Mouse (Mus musculus) frontal cortex, adult 2 months (tissue): ENCODE results near the gene Polr3h. TPM values are rescaled to one million over a fixed set of nuclear protein-coding genes. Genes with fewer than 3 reads are reported as not detected.

Experiments used
- DNase-seq, 2 experiments: peaks; one replicate each; pipeline ENCODE4 v3.0.0; 2022; ENCODE audit warnings: low spot score in 1 of 2; ENCODE audit errors: extremely low spot score in 1 of 2
- polyA plus RNA-seq: library from polyadenylated mRNA; depleted of rRNA; stranded (reverse); fragments of >200 nt; gene quantifications from 2 replicates; pipeline ENCODE4 v1.2.3, GENCODE M21; 2012

Polr3h gene
- polyA plus RNA-seq, 1 experiment = 59.8 TPM

DNA sequence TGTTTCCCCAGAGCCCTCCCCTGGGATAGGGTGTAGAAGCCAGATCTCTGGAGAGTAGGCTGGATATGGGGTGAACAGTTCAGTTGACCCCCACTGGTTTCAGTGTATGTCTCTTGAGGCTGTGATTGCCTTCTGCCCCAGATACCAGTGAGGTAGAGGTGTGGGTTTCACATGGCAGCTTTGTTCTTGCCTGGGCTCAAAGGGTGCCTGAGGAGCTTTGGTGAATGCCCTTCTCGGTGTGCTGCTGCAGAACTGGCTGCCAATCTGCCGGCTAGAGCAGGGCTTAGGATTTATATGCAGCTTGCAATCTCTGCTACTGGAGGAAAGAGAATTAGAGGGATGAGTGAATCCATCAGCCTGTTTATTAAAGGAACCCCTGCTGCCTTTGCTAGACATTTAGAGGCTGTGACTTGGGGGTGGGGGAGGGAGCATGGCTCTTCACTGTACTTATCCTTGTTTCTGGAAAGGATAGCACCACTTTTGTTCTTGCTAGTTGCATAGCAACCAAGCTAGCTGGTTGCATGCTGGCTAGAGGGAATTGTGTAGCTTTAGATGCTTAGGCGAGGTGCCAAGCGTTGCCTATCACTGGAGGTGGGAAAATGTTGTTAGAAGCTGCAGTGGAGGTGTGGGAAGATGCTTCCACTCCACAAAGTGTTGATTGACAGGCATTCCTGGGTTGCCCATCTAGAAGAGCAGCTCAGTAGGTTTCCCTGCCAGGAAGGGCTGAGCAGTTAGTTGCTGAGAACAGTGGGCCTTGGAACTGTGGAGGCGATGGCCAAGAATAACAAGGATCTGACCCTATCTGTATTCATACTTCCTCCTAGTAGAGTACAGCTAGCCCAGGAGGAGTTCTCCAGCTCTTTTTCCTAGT lies 46.3 kb downstream of the Polr3h start:
- DNase-seq = peak; percentile 87 to 88

DNA sequence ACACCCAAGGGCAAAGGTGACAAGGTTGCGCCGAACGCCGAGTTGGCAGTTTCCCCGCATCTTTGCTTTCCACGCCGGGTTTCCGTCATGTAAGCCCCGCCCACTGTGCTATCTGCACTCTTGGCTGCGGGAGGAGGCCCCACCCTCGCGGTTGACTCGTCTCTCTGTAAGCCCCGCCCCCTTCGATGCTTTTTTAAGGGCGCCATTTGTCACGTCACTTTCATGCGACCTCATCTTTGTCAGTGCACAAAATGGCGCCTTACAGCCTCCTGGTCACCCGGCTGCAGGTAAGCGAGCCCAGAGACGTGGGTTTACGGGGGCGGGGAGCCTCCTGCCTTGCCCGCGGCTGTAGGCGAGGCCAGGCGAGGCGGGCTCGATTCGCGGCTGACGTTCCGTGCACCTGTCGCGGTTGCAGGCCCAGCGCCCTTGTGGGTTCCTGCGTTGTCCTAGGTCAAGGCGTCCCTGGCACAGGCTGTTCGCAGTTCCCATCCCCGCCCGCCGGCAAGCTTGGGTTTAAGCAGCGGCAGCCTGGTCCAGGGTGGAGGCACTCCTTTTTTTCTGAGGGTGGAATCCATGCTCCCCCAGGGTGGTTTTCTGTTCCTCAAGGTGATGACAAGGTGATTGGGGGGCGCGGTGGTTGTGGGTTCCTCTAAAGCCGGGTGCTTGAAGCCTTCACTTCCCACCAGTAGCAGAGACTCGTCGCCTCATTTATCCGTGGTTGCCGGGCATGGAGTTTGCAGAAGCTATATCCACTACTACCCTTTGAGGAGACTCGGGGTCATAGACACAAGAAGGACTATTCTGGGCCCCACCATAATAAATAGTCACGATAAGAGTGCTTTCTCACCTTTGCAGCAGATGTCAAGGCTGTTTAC lies 53.5 kb downstream of the Polr3h start, which contains the start of gene Aco2:
Gene Aco2, plus strand, starts transcription at position 48 of the 875 bp plus-strand sequence.
- peak; percentile 98 to 100 for DNase-seq

DNA sequence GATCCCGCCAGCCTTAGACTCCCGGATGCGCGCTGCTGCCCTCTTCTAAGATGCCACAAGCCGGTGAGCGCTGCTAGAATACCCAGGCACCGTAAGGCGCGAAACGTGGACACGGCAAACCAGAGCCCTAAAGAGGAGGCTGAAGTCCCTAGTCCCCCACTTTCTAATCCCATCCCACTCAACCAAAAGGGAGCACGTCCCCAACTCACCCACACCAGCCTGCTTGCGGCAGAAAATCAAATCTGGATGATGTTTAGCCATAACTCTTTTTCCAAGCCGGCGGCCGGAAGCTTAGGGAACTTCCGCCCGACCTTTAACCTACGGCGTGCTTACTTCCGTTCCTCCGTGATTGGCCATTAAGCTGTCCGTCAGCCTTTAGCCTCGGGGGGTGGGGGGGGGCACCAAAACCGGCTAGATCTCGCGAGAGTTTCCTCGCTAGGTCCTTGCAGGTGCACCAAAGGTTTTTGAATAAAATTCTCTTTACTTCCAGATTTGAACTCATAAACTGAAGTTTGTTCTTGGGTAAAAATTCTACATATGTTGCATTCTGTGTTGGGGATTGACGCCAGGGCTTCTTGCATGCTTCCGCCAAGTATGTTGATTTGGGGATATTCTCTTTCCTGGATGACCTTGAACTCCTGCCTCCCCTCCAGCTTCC lies 54.3 kb downstream of the Polr3h start, which contains the start of gene Phf5a:
Gene Phf5a, minus strand, starts transcription at position 308 of the 658 bp plus-strand sequence.
- DNase-seq = peak; percentile 68 to 89

DNA sequence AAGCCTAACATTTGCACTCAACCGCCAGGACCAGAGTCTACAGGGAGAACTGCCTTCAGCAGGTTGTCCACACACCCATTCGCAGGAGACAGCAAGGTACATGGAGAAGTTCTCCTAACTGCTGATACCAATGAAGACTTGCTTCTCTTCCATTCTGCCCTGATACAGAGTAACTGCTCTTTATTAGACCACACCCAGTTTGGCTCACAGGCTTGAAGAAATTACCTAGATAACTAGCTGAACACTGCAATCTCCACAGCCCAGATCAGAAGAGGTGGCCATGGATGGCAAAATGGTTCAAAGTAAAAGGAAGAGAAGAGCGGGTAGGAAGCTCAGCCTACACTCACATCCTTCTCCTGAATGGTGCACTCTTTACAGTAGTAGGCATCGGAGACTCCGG lies 56.1 kb downstream of the Polr3h start:
- no peak for DNase-seq

DNA sequence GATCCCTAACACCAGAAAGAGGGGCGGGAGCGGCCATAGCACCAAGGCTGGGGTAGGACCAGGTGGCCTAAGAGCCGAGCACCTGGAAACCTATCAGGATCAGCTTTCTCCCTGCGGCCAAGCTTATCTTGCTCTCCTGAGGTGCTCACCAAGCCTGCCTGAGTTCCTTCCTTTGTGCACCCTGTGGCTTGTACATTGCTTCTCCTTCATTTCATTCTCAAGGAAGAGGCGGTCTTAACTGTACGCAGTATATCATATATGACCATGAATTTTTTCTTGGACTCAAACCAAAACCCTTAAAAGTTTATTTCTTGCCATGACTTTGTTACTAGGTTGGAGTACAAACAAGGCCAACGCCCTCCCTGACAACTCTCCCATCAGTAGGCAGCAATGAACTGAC lies 61.8 kb downstream of the Polr3h start:
- no peak for DNase-seq

DNA sequence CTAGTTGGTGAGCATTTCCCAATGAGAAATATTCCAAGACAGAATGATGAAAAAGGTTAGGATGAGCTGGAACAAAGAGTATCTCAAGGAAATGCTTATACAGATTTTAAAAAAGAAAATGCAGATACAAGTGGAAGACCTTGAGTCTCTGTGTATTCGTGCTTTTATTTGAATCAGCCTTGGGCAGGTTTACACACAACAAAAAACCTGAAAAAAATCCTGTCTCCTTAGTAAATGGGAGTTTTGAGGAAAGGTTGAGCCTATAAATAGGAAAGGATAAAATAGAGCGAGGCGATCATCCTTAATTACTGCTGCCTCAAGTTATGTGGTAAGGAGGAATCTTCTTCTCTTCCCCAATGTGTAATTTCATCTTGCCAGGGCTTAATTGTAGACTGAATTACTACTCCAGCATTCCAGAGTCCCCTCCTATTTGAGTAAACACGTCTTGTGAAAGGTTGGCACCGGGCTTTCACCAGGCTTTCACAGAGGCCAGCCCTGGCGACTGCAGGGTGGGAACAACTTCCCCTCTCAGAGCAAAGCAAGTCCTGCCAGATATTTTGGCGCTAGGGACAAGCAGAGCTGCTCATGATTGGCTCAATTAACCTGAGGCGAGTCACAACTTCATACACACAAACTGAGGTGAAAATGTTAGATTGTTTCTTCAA lies 65.4 kb downstream of the Polr3h start:
- peak in 1 of 2 experiments; percentile 41 for DNase-seq

DNA sequence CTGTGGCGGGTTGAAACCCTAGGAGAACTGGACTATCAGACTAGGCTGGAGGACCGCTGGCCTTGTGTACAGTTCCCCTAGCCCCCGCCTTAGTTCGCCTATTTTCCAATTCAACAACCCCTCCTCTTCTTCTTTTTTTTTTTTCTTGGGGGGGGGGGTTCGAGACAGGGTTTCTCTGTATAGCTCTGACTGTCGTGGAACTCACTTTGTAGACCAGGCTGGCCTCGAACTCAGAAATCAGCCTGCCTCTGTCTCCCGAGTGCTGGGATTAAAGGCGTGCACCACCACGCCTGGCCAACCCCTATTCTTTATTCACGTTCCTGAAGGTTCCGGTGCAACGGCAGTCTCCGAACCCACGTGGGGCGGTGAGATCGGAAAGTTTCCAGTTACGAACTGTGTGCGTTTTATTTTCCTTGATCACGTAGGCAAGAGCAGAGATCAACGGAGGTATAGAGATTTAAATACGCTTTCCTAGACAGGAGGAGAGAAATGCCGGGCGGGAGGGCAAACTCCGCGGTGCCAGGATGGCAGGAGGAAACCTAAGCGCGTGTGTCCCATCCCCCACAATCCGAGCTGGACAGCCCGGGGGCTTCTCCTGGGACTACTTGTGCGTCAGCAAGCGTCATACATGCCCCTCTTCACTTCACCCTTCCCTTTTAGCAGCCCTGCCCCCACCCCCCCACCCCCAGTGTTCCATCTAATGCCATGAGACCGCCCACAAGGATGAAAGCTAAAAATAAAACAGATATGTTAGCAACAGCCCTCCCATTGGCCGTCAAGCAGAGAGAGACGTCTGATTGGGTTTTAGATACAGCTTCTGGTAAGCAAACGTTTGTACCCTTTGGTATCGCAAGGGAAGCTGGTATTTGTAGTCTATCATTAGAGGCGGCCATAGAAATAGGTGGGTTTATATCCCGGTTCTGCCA lies 66.4 kb downstream of the Polr3h start:
- DNase-seq = peak; percentile 94 to 96

DNA sequence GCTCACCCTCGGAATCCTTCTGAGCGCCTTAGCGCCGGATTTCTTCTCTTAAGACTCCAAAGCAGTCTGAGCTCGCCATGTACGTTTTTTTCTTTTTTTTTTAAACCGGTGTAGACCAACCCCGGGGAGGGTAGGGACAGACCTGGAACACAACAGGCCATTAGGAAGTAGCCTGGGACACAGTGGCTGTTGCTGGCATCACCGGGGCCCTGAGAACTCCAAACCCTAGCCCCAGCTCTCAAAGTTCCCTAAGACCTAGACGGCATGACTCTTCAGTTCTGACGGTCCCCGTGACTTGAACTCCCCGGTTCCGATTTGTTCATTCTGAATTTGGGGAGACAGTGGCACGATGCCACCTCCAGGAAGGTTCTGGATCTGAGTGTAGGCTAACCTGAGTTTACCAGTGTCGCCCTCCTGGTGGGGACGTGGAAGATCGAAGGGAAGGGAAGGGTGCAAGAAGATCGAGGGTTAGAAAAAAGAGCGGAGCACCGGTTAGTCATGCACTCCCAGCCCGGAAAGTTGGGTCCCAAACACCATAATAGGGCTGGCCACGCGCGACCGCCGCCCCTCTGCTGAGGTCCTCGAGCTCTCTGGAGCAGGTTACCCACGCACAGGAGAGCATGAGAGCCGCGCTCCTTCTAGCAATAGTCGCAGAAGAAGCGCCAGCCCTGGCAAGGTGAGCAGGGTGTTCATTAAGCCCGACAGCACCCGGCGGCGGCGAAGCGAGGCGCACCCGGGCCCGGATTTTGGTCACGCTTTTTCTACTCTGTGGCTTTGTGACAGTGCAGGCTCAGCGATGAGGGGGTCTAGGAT lies 67.3 kb downstream of the Polr3h start, which contains the start of gene Tob2:
Gene Tob2, minus strand, starts transcription at position 280 of the 813 bp plus-strand sequence.
- DNase-seq = peak; percentile 62 to 81

DNA sequence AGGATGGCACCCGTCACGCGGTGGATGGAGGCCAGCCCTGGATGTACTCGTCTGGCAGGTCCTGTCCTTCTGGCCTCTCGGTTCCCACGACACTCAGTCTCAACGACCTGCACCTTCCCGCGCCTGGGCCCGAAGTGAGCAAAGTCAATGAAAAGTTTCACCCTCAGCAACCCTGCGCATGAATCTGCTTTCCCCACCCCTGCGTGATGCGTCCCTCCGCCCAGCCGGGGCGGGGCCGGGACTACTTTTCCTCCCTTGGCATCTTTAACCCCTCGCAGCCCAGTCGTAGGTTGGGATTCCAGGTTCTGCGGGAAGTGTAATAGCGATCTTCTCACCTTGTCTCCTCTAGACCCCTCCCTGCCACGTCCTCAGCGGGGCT lies 67.9 kb downstream of the Polr3h start:
- DNase-seq = peak; percentile 83 to 96

DNA sequence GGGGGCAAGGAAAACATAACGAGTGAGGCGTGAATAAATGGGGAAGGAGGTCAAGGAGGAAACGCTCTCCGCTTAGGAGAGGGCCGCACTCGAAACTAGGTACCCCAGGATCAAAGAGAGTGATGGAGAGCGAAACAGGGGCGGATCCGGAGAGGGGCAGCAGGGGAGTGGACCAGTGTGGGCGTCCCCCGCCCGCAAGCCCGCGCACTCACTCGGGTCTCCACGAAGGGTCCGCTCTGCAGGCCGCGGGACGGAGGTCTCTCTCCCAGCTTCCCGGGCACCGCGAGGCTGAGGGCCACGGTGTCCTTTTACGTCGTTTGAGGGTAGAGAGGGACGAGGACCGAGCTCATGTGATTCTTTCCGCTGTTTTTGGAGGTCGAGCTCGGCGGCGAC lies 68.3 kb downstream of the Polr3h start:
- no peak for DNase-seq

DNA sequence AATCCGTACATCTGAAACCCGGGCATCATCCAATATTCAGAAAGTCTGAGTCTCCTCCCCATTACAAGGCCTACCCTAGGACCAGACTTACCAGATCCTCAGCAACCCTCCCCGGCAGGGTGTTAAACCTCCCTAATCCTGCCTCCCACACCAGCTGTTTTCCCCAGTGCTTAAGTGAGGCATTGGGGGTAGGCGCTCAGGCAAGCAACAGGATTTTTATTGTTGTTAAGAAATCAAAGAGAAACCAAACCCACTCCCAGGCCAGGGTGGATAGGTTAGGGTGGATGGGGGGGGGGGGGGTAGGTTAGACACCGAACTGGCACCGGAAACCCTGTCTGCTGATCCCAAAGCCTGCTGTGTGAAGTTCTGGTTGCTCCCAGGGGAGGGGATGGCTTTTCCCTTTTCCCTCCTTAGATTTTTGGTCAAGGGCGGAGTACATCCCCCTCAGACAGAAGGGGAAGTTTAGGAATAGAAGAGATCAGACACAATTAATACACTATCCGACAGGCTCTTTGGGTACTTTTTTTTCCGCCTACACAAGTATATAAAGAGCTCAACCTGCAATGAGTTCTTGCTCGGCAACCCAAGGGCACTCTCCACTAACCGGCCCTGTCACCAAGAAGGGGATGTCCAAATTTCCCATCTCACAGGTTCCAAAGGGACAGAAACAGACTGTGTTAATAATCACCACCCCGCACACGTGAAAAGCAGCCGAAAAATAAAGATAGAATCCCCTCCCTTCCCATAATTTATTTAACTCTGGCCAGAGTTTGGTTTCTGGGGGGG lies 68.9 kb downstream of the Polr3h start:
- peak in 1 of 2 experiments; percentile 42 for DNase-seq

DNA sequence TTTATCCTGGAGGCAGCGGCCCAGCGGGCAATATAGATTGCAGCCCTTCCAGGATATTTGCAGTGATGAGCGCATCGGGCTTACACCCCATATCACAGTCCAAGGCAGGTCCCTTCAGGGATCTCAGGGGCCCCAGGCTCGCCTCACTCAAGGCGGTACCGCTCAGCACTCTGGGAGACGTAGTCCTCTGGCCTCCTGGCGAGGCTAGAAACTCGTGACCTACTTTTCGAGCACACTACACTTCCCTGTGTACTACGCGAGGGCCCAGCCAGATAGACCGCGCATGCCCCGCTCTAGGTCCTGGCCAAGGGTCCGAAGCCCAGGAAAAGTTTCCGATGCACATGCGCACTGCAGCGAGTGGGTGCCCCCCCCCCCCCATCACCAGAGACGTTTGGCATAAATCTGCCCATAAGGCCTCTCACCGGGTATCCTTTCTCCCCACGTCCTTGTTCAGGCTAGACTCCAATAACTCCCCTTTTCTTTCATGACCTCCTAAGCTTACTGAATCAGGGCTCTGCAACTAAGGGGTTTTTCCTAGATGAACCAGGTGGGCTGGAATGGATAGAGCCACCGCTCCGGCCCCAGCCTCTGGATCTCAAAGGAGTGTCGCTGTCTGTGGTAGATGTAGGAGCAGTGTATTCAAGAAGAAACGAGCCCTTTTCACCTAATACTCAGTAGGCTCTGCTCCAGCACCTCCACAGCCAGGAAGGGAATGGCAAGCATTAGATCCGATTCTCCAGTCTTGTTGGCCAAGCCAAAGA lies 69.8 kb downstream of the Polr3h start:
- peak; percentile 87 to 90 for DNase-seq

DNA sequence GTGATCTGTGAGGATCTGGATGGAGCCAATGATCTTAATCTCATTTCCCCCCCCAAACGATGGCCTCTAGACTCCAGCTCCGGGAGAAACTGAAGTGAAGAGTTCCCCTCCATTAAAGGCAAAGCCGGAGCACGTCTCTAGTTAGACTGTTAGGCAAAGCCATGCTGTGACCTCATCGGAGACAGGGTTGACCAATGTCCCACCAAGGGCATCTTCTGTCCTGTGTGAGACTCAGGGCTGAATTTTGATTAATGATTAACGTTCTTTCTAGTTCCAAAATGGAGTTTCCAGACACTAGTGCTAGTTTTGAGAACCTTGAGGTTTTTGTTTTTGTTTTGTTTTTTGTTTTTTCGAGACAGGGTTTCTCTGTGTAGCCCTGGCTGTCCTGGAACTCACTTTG lies 73.0 kb downstream of the Polr3h start:
- no peak for DNase-seq

DNA sequence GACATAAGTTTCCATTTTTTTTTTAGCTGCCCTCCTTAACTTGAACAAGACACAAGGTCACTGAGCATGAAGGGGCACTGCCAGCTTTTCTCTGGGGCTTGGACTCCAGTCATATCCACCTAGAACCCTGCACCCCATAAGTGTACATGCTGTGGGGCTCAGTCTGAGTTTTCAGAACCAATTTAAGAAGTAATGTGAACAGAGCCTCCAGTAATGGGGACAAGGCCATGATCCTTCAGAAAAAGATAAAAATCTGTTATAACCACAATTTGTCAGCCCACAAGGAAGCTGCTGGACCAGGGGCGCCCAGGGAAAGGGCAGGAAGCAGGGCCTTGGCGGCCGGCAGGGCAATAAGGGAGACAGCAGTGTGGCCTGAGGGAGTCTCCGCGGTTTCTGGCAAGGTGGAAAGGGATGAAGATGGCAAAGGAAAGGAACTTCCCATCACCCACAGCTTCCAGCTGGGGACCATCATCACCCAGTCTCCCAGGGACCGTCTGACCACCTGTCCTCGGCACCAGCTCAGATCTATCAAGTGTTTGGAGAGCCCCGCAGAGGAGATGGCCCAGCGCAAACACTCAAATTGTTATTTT lies 73.5 kb downstream of the Polr3h start:
- DNase-seq = no peak

DNA sequence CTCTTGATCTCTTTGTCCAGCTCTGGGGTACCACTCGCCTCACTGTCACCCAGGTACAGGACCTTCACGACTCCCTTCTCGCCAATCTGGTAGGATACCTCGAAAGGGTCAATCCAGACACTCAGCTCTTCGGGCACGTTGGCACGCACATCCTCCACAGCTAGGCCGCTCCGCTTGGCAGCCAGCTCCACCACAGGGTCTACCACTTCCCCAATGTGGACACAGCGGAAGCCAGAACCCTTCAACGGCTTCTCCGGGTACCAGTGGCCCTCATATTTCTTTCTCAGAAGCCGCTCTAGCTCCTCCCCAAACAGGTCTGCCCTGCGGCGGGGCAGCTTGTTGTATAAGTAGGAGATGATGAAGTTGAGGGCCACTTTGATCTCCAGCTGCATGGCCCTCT lies 74.7 kb downstream of the Polr3h start:
- DNase-seq = no peak

DNA sequence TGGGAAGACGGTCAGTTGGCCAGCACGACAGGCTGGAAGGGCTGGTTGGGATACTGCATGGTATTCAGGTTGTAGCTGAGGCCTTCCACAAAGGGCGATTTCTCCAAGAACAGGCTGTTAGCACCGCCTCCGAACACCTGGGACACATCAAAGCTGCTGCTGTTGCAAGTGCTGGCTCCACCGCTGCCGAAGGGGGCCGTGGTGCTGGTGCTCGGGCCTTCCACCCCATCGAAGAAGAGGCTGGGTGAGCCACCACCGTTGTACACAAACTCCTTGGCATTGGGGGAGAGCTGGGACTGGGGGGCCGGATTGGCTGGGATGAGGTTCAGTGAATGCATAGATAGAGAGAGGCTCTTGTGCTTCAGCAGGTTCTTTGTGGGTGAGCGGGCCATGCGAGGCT lies 75.3 kb downstream of the Polr3h start:
- no peak for DNase-seq
